Mouse (Mus musculus) embryo, embryonic 10.5 days (tissue): ENCODE measurements at regions not wholly inside any gene's neighbourhood (a gene's known extent, or its start where the extent isn't known, plus 50 kb on each side); places are given as distances from the start of the nearest gene placed in this dataset.
A peak's percentile ranks its signal among the peaks of the same experiment; 100 is the strongest.

Experiments used
- DNase-seq: peaks from one replicate; pipeline ENCODE4 v3.0.0-alpha.2; 2015; ENCODE audit warnings: low spot score

- no peak for DNase-seq
These were observed 108.2 kb downstream of the Gm10260 start for GRCm38 (mm10) chr13:97652279-97652678.

DNA sequence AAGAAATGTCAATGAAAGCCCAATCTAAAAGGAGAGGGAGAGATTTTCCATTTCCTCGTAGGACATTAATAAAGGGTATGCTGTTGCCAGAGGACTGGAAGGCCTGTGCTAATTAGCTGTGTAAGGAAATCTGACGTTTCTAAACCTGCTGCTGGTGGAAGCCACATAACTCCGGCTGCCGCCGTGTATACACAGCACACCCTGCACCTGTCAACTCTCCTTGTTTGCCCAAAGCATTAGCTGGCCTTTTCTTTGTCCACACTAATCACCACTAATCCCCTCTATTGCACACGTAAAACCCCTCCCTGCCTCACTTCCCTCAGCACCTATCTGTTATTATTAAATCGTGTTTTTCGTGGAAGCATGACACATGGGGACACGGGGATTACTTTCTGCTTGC is 108.7 kb downstream of the Gm10260 start:
- DNase-seq, result no peak

DNA sequence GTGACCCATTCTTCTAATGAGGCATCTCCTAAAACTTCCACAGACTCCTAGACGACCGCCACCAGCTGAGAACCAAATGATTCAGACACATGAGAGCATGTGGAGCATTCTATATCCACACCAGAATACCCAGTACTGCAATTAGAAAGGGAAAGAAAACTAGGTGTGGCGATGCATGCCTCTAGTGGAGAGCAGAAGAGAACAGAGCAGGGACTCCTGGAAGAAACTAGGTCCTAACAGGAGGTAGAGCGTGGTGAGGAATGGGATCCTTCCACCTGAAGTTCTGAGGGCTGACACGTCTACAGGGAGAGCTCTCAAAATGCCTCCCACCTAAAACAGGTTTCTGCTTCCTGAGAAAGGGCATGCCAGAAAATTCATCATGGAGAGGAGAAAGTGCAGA is 109.3 kb downstream of the Gm10260 start:
- DNase-seq, result no peak

DNA sequence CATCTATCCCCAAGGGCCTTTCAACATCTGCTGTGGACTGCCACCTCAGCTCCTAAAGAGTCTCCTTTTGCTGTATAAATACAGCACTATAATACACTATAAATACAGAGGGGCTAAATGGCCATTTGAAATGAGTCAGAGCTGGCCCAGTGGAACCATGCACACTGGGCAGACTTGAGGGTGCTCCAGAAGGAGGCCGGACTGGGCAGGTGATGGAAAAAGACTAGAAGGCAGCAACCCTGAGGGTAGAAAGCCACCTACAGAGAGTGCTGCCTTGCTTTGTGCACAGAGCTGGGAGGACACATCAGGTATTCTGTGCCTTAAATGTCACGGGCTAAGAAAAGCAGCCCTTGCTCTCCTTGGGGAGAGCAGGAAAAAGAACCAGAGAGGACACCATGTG is 110.2 kb downstream of the Gm10260 start:
- no peak for DNase-seq

- no peak for DNase-seq
These were observed 112.9 kb downstream of the Gm10260 start for GRCm38 (mm10) chr13:97647486-97647885.

GRCm38 (mm10) chr13:97646021-97646385 is 114.4 kb downstream of the Gm10260 start:
- DNase-seq, result no peak

GRCm38 (mm10) chr13:97645107-97646020 is 115.1 kb downstream of the Gm10260 start:
- no peak for DNase-seq

DNA sequence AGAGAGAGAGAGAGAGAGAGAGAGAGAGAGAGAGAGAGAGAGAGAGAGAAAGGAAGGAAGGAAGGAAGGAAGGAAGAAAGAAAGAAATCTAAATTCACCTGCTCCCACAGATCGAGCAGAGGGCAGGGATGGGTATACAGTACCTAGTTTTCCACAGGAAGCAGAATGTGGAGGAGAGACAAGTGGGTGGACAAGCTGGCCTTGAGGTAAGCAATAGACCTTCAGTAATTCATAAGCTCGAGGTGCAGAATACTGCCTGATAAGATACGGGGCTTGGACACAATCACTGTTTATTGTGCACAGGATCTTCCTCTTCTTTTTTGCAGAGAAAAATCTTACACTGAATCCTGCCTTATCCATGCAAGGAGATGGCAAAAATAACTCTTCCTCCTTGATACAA is 120.2 kb downstream of the Gm10260 start:
- no peak for DNase-seq

GRCm38 (mm10) chr13:97639656-97640055 is 120.8 kb downstream of the Gm10260 start:
- DNase-seq, result no peak

DNA sequence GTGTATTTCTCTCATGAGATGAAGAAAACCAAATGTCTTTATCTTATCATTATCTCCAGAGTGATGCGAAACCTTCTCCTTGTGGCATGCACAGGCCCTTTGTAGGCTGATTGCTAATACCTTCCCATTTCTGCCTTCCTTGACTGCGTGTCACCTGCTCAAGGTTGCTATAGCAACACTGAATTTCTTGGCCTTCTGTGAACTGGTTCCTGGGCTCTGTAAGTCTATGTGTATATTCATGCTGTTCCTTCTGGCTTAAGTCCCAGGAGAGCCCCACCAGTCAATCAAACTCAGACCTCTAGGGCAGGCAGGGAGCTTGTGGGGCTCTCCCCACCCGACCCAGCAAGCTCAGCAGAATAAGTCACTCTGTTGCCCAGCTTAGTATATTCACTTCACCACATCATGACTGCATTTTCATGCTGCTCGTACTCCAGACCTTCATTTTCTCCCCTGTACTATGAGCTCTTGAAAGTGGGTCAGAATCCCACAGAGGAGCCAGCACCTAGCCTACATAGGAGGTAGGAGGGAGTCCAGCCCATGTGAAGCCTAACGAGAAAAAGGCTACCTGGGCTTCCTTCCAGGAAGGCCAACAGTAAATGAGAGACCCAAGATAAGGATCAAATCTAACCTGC is 121.9 kb downstream of the Gm10260 start:
- no peak for DNase-seq

- DNase-seq, result no peak
These were observed 122.9 kb downstream of the Gm10260 start for GRCm38 (mm10) chr13:97637506-97637905.

DNA sequence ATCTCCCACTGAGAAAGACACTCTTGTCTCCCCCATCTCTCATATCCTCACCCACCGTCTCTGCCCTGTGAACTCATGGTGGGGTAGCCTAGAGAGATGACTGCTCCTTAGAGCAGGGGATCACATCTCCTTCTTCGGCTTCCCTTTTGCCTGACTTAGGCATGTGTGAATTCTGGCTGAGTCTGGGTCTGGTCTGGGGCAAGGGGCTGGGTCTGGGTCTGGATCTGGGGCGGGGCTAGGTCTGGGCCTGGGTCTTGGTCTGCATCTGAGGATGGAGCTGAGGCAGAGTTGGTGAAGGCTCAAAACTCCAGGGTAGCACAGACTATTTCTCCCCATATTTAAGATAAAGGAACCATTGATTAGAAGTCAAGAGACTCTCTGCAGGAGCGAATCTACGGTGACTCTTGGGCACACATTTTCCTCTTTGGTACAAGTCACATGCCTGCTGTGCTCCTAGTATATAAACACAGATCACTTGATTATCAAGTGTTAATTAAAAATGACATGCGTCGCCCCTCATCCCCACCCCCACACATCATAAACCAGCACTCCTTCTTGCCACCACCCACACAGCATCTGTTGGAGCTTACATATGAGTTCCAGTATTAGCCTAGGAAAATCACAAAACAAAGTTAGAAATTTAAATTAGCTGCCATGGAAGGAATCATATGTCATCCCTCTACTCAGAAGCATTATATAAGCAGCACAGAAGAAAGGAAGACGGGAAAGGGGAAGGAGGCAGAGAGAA is 126.2 kb downstream of the Gm10260 start:
- no peak for DNase-seq

DNA sequence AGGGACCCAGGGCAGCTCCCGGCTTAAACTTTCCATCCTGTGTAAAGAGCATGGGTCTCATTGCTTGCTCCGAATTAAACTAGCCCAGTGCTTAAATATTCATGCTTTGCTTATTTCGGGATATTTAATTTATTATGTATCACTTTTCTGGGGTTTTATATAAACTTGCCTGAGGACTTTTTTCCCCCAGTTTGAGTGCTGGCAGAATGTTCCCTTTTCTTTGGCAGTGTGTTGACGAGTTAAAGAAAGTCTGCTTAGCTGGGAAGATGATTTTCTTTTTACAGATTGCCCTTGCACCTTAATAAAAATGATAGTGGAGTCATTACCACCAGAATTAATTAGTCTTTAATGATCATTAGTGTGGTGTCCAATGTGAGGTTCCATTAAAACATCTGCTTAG is 126.9 kb downstream of the Gm10260 start:
- no peak for DNase-seq

DNA sequence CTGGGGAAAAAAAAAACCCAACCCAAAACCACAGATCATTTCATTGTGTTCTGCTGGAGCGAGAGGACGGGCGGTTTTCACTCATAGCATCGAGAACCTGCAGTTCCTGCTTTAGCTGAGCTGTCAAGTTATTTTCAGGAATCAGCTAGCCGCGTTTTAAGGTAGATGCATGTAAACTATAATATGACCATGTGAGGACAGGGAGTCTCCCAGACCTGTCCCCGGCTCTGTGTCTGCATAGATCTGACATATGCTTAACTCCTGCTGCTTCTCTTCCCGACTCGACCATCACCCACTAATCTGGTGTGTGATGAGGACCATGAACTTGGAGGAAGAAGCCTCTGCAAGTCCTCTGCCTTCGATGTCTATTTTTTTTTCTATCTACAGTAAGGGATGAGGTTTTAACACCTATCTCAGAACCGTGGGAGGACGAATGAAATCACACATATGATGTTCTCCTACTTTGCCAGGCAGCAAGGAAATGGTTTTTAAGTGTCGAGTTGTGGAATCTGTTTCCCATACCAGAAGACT is 128.5 kb downstream of the Gm10260 start:
- DNase-seq, result no peak

- DNase-seq, result no peak
These were observed 129.5 kb downstream of the Gm10260 start for GRCm38 (mm10) chr13:97630921-97631320.

GRCm38 (mm10) chr13:97628608-97629007 is 131.8 kb downstream of the Gm10260 start:
- DNase-seq, result no peak

- DNase-seq, result no peak
These were observed 133.2 kb downstream of the Gm10260 start for GRCm38 (mm10) chr13:97627247-97627646.

DNA sequence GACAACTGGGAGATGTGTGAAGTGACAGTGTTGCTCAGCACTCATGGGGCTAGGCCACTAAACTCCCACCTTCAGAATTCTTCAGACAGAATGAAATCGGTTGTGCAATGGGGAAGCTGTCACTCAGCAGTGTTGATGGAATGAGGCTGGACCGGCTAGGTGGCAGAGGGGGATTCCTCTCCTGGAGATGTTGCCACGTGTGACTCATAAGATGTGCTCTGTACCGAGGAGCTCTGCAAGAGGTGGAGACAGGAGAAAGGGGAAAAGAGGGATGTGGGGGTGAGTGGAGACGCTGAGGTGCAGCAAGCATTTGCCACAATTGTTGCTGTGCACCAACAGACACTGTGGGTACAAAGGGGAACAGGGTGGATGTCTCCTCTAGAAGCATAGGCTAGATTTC is 133.6 kb downstream of the Gm10260 start:
- DNase-seq, result no peak

- DNase-seq, result no peak
These were observed 134.3 kb downstream of the Gm10260 start for GRCm38 (mm10) chr13:97626116-97626515.

- DNase-seq, result no peak
These were observed 135.0 kb downstream of the Gm10260 start for GRCm38 (mm10) chr13:97625391-97625790.

- DNase-seq, result no peak
These were observed 142.2 kb downstream of the Gm10260 start for GRCm38 (mm10) chr13:97618190-97618586.

- DNase-seq, result peak; percentile 24
These were observed 142.8 kb downstream of the Gm10260 start for GRCm38 (mm10) chr13:97617511-97618189.
